Mouse (Mus musculus) lung, embryonic 14.5 days (tissue): ENCODE data around the gene Cdca7l. TPM values are rescaled to one million over a fixed set of nuclear protein-coding genes. Genes with fewer than 3 reads are reported as not detected.

Source experiments
- ATAC-seq: fragments of 200-750 bp; cut with Nextera tagmentation; 2 replicates; pipeline ENCODE4 v1.8.0; 2017; ENCODE audit warnings: mild to moderate bottlenecking, moderate TSS enrichment, moderate library complexity; ENCODE audit not compliant: insufficient read depth
- DNase-seq: peaks from one replicate; pipeline ENCODE4 v3.0.0-alpha.2; 2015
- H3K27ac ChIP-seq: fragments of 300-500 bp; sonication (generic); 2 replicates; pipeline ENCODE4 v1.5.1; 2014; ENCODE audit warnings: low read depth, mild to moderate bottlenecking, moderate library complexity
- H3K27me3 ChIP-seq: fragments of 300-500 bp; sonication (generic); 2 replicates; pipeline ENCODE4 v1.6.1; 2014; ENCODE audit warnings: low read length, control low read depth; ENCODE audit not compliant: insufficient read depth
- H3K36me3 ChIP-seq: fragments of 300-500 bp; sonication (generic); 2 replicates; pipeline ENCODE4 v1.6.1; 2014; ENCODE audit warnings: control low read depth; ENCODE audit not compliant: insufficient read depth
- H3K4me1 ChIP-seq: fragments of 300-500 bp; sonication (generic); 2 replicates; pipeline ENCODE4 v1.6.1; 2014; ENCODE audit warnings: antibody characterized with exemption, control low read depth; ENCODE audit not compliant: insufficient read depth
- H3K4me2 ChIP-seq: fragments of 300-500 bp; sonication (generic); 2 replicates; pipeline ENCODE4 v1.6.1; 2014; ENCODE audit warnings: mild to moderate bottlenecking
- H3K4me3 ChIP-seq: fragments of 300-500 bp; sonication (generic); 2 replicates; pipeline ENCODE4 v1.5.1; 2014; ENCODE audit warnings: low read depth, low read length
- H3K9ac ChIP-seq: fragments of 300-500 bp; sonication (generic); 2 replicates; pipeline ENCODE4 v1.6.1; 2014
- H3K9me3 ChIP-seq: fragments of 300-500 bp; sonication (generic); 2 replicates; pipeline ENCODE4 v1.6.1; 2016; ENCODE audit warnings: low read depth, low read length, control low read depth
- CTCF ChIP-seq: IDR thresholded peaks from 2 replicates; pipeline ENCODE4 v1.5.1; 2016; ENCODE audit warnings: antibody characterized with exemption, low read depth
- whole genome bisulfite sequencing: fragments of 180-500 bp; shearing (Covaris S2); extraction: QIAGEN DNeasy Blood & Tissue Kit; methylation state at CpG from one replicate; pipeline ENCODE4 v1.1.7; 2014; 5-methylcytosine and 5-hydroxymethylcytosine counted together
- polyA plus RNA-seq: library from polyadenylated mRNA; unstranded; fragments of >200 nt; fragmentation: Nextera tagmentation; extraction: Ambion mirVana; gene quantifications from 2 replicates; pipeline ENCODE4 v1.2.1, GENCODE M21; 2014

Gene Cdca7l
- polyA plus RNA-seq, 1 experiment from 2014 or later, result 71.5 TPM

DNA sequence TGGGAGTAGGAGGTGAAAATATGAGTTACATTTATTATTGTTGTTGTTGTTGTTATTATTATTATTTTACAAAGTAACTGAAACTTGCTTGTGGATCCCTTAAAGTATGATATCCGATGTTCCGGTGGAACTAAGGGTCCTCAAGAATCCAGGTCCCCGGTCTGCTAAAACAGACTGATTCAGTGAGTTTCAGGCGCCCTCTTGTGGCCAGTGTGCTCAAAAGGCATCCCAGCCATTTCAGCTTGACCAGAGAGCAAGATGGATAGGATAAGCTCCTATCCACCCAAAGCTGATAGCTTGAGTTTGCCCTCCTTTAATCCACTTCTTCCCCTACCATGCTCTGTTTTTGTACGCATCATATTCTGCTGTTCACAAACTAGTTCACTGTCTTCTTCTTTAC, 35.0 kb upstream of the Cdca7l start:
- under 1% methylated on average over 5 of the region's 5 CpGs for WGBS
- ATAC-seq, result no peak
- peak; percentile 93 for TF ChIP-seq CTCF
- no peaks in the 10 kb centered on the region for H3K9me3 ChIP-seq
- no peak overlapping the region for H3K4me3 ChIP-seq
- H3K27me3 ChIP-seq, result no peaks in the 10 kb centered on the region
- peak; percentile 95 for DNase-seq
- H3K9ac ChIP-seq, result no peak overlapping the region
- H3K27ac ChIP-seq, result no peak overlapping the region
- no peak overlapping the region for H3K4me2 ChIP-seq
- H3K36me3 ChIP-seq, result no peaks in the 10 kb centered on the region
- H3K4me1 ChIP-seq, result no peaks in the 10 kb centered on the region

- no peak for ATAC-seq
These were observed 33.9 kb upstream of the Cdca7l start for GRCm38 (mm10) chr12:117770211-117770610.

GRCm38 (mm10) chr12:117771156-117771555, 32.9 kb upstream of the Cdca7l start:
- Histone ChIP-seq H3K4me3 (no peak overlapping the region), H3K27ac (no peak overlapping the region), H3K27me3 (no peaks in the 10 kb centered on the region), H3K4me2 (no peak overlapping the region), H3K36me3 (no peaks in the 10 kb centered on the region), H3K9ac (no peak overlapping the region), H3K4me1 (no peaks in the 10 kb centered on the region), H3K9me3 (no peaks in the 10 kb centered on the region)
- ATAC-seq (no peak), DNase-seq (no peak)
- 84% methylated on average over 4 of the region's 4 CpGs for WGBS
- TF ChIP-seq CTCF, result no peak

More at GRCm38 (mm10) chr12:117770211-117770610, 33.9 kb upstream of the Cdca7l start:
- Histone ChIP-seq H3K9me3 (no peaks in the 10 kb centered on the region), H3K36me3 (no peaks in the 10 kb centered on the region), H3K27me3 (no peaks in the 10 kb centered on the region), H3K9ac (no peak overlapping the region), H3K4me3 (no peak overlapping the region), H3K4me1 (no peaks in the 10 kb centered on the region), H3K4me2 (no peak overlapping the region), H3K27ac (no peak overlapping the region)
- 44% methylated on average over 2 of the region's 2 CpGs for WGBS
- DNase-seq, result no peak
- no peak for TF ChIP-seq CTCF

GRCm38 (mm10) chr12:117772638-117773037, 31.5 kb upstream of the Cdca7l start:
- no peak overlapping the region for H3K4me3 ChIP-seq
- H3K4me2 ChIP-seq, result no peak overlapping the region
- 0% methylated on average over 2 of the region's 2 CpGs for WGBS
- no peak overlapping the region for H3K9ac ChIP-seq
- TF ChIP-seq CTCF, result peak; percentile 84
- no peaks in the 10 kb centered on the region for H3K4me1 ChIP-seq
- DNase-seq (peak; percentile 87), ATAC-seq (peak; percentile 59; the same call in 1 of the 2 replicates)
- no peak overlapping the region for H3K27ac ChIP-seq
- H3K36me3 ChIP-seq, result no peaks in the 10 kb centered on the region
- H3K9me3 ChIP-seq, result no peaks in the 10 kb centered on the region
- no peaks in the 10 kb centered on the region for H3K27me3 ChIP-seq

GRCm38 (mm10) chr12:117776841-117777240, 27.2 kb upstream of the Cdca7l start:
- H3K9ac ChIP-seq, result no peak overlapping the region
- no peak for TF ChIP-seq CTCF
- H3K4me2 ChIP-seq, result no peak overlapping the region
- H3K36me3 ChIP-seq, result no peaks in the 10 kb centered on the region
- ATAC-seq (no peak), DNase-seq (no peak)
- no peaks in the 10 kb centered on the region for H3K9me3 ChIP-seq
- no peak overlapping the region for H3K4me3 ChIP-seq
- WGBS, result 47% methylated on average over 5 of the region's 5 CpGs
- no peaks in the 10 kb centered on the region for H3K27me3 ChIP-seq
- H3K27ac ChIP-seq, result no peak overlapping the region
- H3K4me1 ChIP-seq, result no peaks in the 10 kb centered on the region

DNA sequence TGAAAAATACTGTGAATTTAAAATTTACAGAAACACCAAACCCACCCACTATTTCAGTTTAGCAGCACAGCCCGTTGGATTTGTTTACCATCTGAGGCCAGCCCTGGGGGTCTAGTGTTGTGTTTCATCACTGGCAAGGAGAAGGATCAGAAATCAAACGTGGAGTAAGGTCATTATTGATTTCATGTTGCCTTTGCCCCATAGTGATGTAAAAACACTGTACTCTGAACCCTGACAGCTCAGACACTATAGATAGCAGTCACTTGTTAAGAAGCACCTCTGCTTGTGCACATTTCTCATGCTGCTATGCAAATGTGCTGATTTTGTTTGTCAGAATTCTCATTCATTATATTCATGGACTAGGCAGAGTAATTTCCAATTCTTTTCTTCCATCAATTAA, 22.7 kb upstream of the Cdca7l start:
- Histone ChIP-seq H3K9ac (no peak overlapping the region), H3K4me2 (no peak overlapping the region), H3K4me1 (no peaks in the 10 kb centered on the region), H3K4me3 (no peak overlapping the region), H3K27me3 (no peaks in the 10 kb centered on the region), H3K27ac (no peak overlapping the region), H3K36me3 (no peaks in the 10 kb centered on the region), H3K9me3 (no peaks in the 10 kb centered on the region)
- DNase-seq, result no peak
- no peak for ATAC-seq
- TF ChIP-seq CTCF, result no peak
- WGBS, result 10% methylated on average over 2 of the region's 2 CpGs

DNA sequence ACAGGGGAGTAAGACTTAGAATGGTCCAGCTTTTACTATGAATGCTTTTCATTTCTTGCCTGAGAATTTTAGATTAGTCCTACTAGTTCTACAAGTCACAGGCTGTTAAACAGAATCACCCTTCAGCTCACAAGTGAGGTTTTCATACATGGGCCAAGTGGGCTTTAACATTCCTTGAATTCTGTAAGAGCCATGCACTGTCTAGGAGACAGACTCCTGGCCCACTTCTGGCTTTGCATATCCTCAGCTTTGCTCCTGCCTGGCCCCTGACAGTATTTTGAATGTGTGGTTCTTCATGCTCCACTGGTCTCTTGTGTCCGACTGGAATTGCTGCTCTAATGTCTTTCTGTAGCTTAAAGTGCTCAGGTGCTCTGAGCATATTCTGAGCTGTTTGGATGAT, 20.7 kb upstream of the Cdca7l start:
- ATAC-seq, result no peak
- Histone ChIP-seq H3K4me2 (no peak overlapping the region), H3K9ac (no peak overlapping the region), H3K36me3 (no peaks in the 10 kb centered on the region), H3K9me3 (no peaks in the 10 kb centered on the region), H3K4me3 (no peak overlapping the region), H3K27me3 (no peaks in the 10 kb centered on the region), H3K27ac (no peak overlapping the region), H3K4me1 (0 out of 2 replicates have a peak, but pooled peaks cover under 1% of the 10 kb centered on the region)
- WGBS, result 40% methylated on average over 1 of the region's 1 CpGs
- no peak for DNase-seq
- TF ChIP-seq CTCF, result no peak

- no peak for ATAC-seq
- Histone ChIP-seq H3K9ac (no peak overlapping the region), H3K4me3 (no peak overlapping the region), H3K27me3 (no peaks in the 10 kb centered on the region), H3K27ac (no peak overlapping the region), H3K9me3 (no peaks in the 10 kb centered on the region), H3K4me1 (0 out of 2 replicates have a peak, but pooled peaks cover 4% of the 10 kb centered on the region), H3K36me3 (no peaks in the 10 kb centered on the region), H3K4me2 (no peak overlapping the region)
- 42% methylated on average over 6 of the region's 6 CpGs for WGBS
- no peak for DNase-seq
- TF ChIP-seq CTCF, result no peak
These were observed 17.5 kb upstream of the Cdca7l start for GRCm38 (mm10) chr12:117786621-117787020.
